Mouse (Mus musculus) limb, embryonic 15.5 days (tissue): ENCODE measurements around the gene Psmb9. TPM values are rescaled to one million over a fixed set of nuclear protein-coding genes. Genes with fewer than 3 reads are reported as not detected.
A peak's percentile ranks its signal among the peaks of the same experiment; 100 is the strongest.

ENCODE experiments used
- ATAC-seq: fragments of 200-750 bp; cut with Nextera tagmentation; 2 replicates; pipeline ENCODE4 v1.8.0; 2017; ENCODE audit warnings: low read depth, moderate TSS enrichment; ENCODE audit not compliant: insufficient number of reproducible peaks, low FRiP score, low TSS enrichment
- H3K27ac ChIP-seq: fragments of 300-500 bp; sonication (generic); 2 replicates; pipeline ENCODE4 v1.5.1; 2015; ENCODE audit warnings: moderate library complexity, mild to moderate bottlenecking, inconsistent platforms
- H3K27me3 ChIP-seq: fragments of 300-500 bp; sonication (generic); 2 replicates; pipeline ENCODE4 v1.6.1; 2015; ENCODE audit warnings: inconsistent platforms
- H3K36me3 ChIP-seq: fragments of 300-500 bp; sonication (generic); 2 replicates; pipeline ENCODE4 v1.6.1; 2015; ENCODE audit warnings: inconsistent platforms
- H3K4me1 ChIP-seq: fragments of 300-500 bp; sonication (generic); 2 replicates; pipeline ENCODE4 v1.6.1; 2015; ENCODE audit warnings: inconsistent platforms
- H3K4me2 ChIP-seq: fragments of 300-500 bp; sonication (generic); 2 replicates; pipeline ENCODE4 v1.6.1; 2015; ENCODE audit warnings: mild to moderate bottlenecking, inconsistent platforms
- H3K4me3 ChIP-seq: fragments of 300-500 bp; sonication (generic); 2 replicates; pipeline ENCODE4 v1.5.1; 2015; ENCODE audit warnings: mild to moderate bottlenecking, inconsistent platforms
- H3K9ac ChIP-seq: fragments of 300-500 bp; sonication (generic); 2 replicates; pipeline ENCODE4 v1.6.1; 2015; ENCODE audit warnings: inconsistent platforms
- H3K9me3 ChIP-seq: fragments of 300-500 bp; sonication (generic); 2 replicates; pipeline ENCODE4 v1.6.1; 2016; ENCODE audit warnings: inconsistent platforms
- WGBS: fragments of 180-500 bp; shearing (Covaris S2); methylation state at CpG from one replicate; pipeline ENCODE4 v1.1.7; 2015; 5-methylcytosine and 5-hydroxymethylcytosine counted together
- polyA plus RNA-seq: library from polyadenylated mRNA; unstranded; fragments of >200 nt; fragmentation: Nextera tagmentation; extraction: Ambion mirVana; gene quantifications from 2 replicates; pipeline ENCODE4 v1.2.1, GENCODE M21; 2015

Psmb9 gene
- polyA plus RNA-seq, 1 experiment from 2014 or later = 3.4 TPM

GRCm38 (mm10) chr17:34143033-34143432 lies 44.5 kb downstream of the Psmb9 start, which contains the start of gene H2-DMb2:
H2-DMb2 (plus strand) TSS chr17:34143307.
- no peaks in the 10 kb centered on the region for H3K36me3 ChIP-seq
- H3K9ac ChIP-seq = no peak within 1 kb of the TSS
- no peak for ATAC-seq
- 36% methylated on average over 7 of the region's 7 CpGs for WGBS
- no peak within 1 kb of the TSS for H3K4me3 ChIP-seq
- H3K9me3 ChIP-seq = no peaks in the 10 kb centered on the region
- H3K27ac ChIP-seq = no peak within 1 kb of the TSS
- peaks cover 37% of the 10 kb centered on the region for H3K27me3 ChIP-seq
- peaks cover 21% of the 10 kb centered on the region for H3K4me1 ChIP-seq
- no peak within 1 kb of the TSS for H3K4me2 ChIP-seq

GRCm38 (mm10) chr17:34142456-34143010 lies 45.0 kb downstream of the Psmb9 start:
- H3K4me2 ChIP-seq = no peak overlapping the region
- no peaks in the 10 kb centered on the region for H3K9me3 ChIP-seq
- peaks cover 41% of the 10 kb centered on the region for H3K27me3 ChIP-seq
- H3K9ac ChIP-seq = no peak overlapping the region
- H3K4me1 ChIP-seq = peaks cover 21% of the 10 kb centered on the region
- ATAC-seq = no peak
- no peak overlapping the region for H3K27ac ChIP-seq
- no peak overlapping the region for H3K4me3 ChIP-seq
- no peaks in the 10 kb centered on the region for H3K36me3 ChIP-seq
- WGBS = 48% methylated on average over 7 of the region's 7 CpGs

- WGBS = 61% methylated on average over 4 of the region's 4 CpGs
- peaks cover 52% of the 10 kb centered on the region for H3K27me3 ChIP-seq
- H3K9ac ChIP-seq = no peak overlapping the region
- H3K9me3 ChIP-seq = no peaks in the 10 kb centered on the region
- no peak overlapping the region for H3K4me3 ChIP-seq
- H3K27ac ChIP-seq = no peak overlapping the region
- no peaks in the 10 kb centered on the region for H3K36me3 ChIP-seq
- H3K4me1 ChIP-seq = peaks cover 21% of the 10 kb centered on the region
- no peak for ATAC-seq
- no peak overlapping the region for H3K4me2 ChIP-seq
Measured at GRCm38 (mm10) chr17:34141448-34141847, 46.1 kb downstream of the Psmb9 start.

DNA sequence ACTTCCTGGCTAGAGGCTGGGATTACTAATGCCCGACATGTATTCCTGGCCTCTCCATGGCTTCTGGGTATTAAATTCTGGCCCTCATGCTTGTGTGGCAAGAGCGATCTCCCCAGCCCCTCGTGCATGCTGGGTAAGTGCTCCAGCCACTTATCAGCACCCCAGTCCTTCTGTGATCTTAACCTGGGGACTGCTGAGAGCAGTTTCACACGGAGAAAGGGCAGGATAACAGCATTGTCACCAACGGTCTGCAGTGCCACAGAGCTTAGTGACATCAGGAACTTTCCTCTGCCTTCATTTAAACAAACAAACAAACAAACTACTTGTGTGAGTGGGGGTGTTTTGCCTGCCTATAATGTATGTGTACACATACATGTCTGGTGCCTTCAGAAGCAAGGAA lies 47.3 kb downstream of the Psmb9 start:
- 15% methylated on average over 5 of the region's 5 CpGs for WGBS
- Histone ChIP-seq H3K27me3 (peaks cover 55% of the 10 kb centered on the region), H3K4me2 (no peak overlapping the region)

DNA sequence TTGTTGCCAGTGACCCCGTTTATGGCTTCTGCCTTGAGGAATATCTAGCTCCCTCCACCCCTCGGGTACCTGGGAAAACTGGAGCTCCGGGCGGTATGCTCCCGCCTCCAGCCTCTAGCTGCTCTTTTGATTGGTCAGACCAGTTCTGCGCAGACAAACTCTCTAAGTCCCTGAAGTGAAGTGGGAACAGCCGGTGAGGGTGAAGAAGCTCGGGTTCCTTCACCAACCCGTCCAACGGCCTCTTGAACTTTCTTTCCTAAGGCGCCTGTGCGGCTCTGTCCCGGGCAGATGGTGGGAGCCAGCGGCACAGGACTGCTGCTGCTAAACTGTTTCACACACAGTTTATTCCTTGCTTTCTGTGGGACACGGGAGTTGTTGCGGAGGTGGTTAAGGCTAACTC lies 48.1 kb downstream of the Psmb9 start:
- Histone ChIP-seq H3K9ac (peak overlapping the region; percentile 18; the same call in 1 of the 2 replicates), H3K4me2 (peak overlapping the region; percentile 54), H3K4me3 (peak overlapping the region; percentile 33), H3K36me3 (no peaks in the 10 kb centered on the region), H3K4me1 (peaks cover 26% of the 10 kb centered on the region), H3K9me3 (no peaks in the 10 kb centered on the region), H3K27me3 (peaks cover 55% of the 10 kb centered on the region), H3K27ac (no peak overlapping the region)
- 3% methylated on average over 16 of the region's 16 CpGs for WGBS
- ATAC-seq = no peak

More for the DNA sequence above, 47.3 kb downstream of the Psmb9 start:
- Histone ChIP-seq H3K4me3 (no peak overlapping the region), H3K27ac (no peak overlapping the region), H3K4me1 (peaks cover 26% of the 10 kb centered on the region), H3K36me3 (no peaks in the 10 kb centered on the region), H3K9me3 (no peaks in the 10 kb centered on the region), H3K9ac (no peak overlapping the region)
- no peak for ATAC-seq

DNA sequence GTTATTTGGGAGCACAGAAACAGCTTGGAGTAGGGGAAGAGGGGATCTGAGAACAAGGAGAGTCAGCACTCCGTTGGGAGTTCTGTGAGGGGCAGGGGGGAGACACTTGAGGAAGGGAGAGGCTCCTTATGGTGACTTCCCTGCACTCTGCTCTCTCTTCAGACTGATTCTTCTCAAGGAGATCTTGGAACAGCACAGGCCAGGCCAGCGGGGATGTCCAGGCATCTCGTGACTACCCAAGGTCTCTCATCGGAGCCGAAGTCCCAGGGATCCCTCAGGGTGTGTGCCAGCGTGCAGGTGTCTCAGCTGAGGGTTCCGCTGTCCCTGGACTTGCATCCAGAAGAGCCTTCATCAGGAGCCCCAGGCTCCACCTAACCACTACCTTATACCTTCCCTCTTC lies 48.9 kb downstream of the Psmb9 start:
- Histone ChIP-seq H3K27me3 (peaks cover 55% of the 10 kb centered on the region), H3K4me1 (peaks cover 26% of the 10 kb centered on the region), H3K4me2 (no peak overlapping the region), H3K9me3 (no peaks in the 10 kb centered on the region), H3K9ac (no peak overlapping the region), H3K4me3 (no peak overlapping the region), H3K27ac (no peak overlapping the region), H3K36me3 (no peaks in the 10 kb centered on the region)
- ATAC-seq = no peak
- WGBS = 71% methylated on average over 7 of the region's 7 CpGs

GRCm38 (mm10) chr17:34137601-34138000 lies 50.0 kb downstream of the Psmb9 start:
- Histone ChIP-seq H3K27ac (no peak overlapping the region), H3K36me3 (no peaks in the 10 kb centered on the region), H3K9ac (no peak overlapping the region), H3K9me3 (no peaks in the 10 kb centered on the region), H3K4me3 (no peak overlapping the region), H3K27me3 (peaks cover 55% of the 10 kb centered on the region), H3K4me1 (peaks cover 20% of the 10 kb centered on the region), H3K4me2 (no peak overlapping the region)
- WGBS = 71% methylated on average over 7 of the region's 7 CpGs
- no peak for ATAC-seq

- H3K4me1 ChIP-seq = peaks cover 19% of the 10 kb centered on the region
- 7% methylated on average over 31 of the region's 31 CpGs for WGBS
- peak overlapping the region; percentile 85 for H3K4me2 ChIP-seq
- peaks cover 41% of the 10 kb centered on the region for H3K27me3 ChIP-seq
- H3K9ac ChIP-seq = no peak overlapping the region
- H3K4me3 ChIP-seq = peak overlapping the region; percentile 38
- no peaks in the 10 kb centered on the region for H3K9me3 ChIP-seq
- peak; percentile 97 for ATAC-seq
- no peaks in the 10 kb centered on the region for H3K36me3 ChIP-seq
- 0 out of 2 replicates have a peak overlapping the region, but pooled peaks have one; percentile 11 for H3K27ac ChIP-seq
Measured at GRCm38 (mm10) chr17:34135297-34136224, 52.0 kb downstream of the Psmb9 start.

DNA sequence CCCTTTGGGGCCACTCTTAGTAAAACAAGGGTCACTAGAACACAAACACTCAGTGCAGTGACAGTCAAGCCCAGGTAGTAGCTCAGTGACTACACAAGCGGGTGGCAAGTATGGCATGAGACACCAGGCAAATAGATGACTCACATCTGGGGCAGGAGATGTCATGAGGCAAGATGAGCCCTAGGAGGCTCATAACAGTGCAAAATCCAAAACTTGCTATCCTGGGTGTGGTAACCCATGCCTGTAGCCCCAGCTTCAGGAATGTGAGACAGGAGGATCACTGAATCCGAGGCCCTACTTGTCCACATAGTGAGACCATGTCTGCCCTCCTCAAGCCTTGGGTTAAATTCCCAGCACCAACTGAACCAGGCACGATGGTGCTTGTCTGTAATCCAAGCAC lies 53.1 kb downstream of the Psmb9 start:
- H3K9ac ChIP-seq = no peak overlapping the region
- no peaks in the 10 kb centered on the region for H3K36me3 ChIP-seq
- H3K9me3 ChIP-seq = no peaks in the 10 kb centered on the region
- H3K4me3 ChIP-seq = no peak overlapping the region
- no peak overlapping the region for H3K27ac ChIP-seq
- ATAC-seq = no peak
- peaks cover 12% of the 10 kb centered on the region for H3K4me1 ChIP-seq
- H3K27me3 ChIP-seq = peaks cover 32% of the 10 kb centered on the region
- H3K4me2 ChIP-seq = no peak overlapping the region
- 79% methylated on average over 3 of the region's 3 CpGs for WGBS

DNA sequence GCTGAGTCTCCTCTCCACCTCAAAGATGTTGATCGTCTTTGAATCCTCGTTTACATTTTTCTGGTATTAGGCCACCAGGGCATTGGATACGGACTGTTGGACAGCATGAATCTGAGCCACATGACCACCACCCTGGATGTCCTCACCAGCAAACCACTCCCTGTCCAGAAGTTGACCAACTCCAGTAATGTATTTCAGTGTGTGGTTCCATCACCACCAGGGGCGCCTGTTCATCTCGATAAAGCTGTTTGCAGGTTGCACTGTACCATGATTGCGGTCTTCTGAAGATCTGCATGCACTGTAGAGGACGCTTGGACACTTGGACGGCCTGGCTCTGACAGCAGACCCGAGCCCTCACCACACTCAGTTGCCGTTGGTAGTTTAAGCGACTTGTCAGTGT lies 54.3 kb downstream of the Psmb9 start:
- Histone ChIP-seq H3K4me3 (no peak overlapping the region), H3K9ac (no peak overlapping the region), H3K36me3 (no peaks in the 10 kb centered on the region), H3K27ac (no peak overlapping the region), H3K4me2 (no peak overlapping the region), H3K4me1 (peaks cover 18% of the 10 kb centered on the region), H3K9me3 (no peaks in the 10 kb centered on the region), H3K27me3 (peaks cover 20% of the 10 kb centered on the region)
- 84% methylated on average over 11 of the region's 11 CpGs for WGBS
- no peak for ATAC-seq
